ENCODE assay signal across 8 mouse cellular contexts in the genomic region with DNA sequence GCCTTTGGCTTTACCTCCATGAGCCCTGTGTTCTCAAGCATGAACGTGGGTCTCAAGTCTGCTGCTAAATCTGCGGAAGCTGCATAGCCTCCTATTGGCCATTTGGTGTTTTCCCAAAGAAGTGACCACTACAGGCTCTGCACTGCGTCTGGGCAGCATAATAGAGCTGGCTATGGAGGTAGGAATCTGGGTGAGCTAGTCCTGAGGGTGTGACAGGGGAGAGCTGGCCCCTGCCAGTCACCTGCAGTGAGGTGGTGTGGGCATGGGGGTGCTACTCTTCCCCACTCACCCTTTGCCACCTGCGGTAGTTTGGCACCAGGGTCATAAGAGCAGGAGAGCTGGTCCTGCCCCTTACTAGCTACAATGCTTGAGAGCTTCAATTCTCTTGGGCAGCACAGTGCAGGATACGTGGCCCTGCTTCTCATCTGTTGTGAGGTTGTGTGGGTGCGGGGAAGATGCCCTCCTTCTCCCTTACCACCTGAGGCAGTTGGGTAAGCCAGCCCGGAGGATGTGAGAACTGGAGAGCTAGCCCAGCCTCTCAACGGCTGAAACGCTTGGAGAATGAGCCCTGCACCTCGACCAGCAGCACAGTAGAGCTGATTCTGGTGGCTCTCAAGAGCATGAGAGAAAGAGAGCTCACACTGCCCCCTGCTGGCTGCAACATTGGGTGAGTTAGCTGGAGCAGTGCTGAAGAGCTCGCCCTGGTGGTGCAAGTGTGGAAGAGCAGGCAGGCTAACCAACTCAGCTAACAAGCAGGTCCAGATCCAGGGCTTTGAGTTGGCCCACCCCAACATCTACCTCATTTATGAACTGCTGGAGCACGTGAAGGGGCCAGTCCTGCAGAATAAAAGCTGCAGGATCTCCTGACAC. TPM values are rescaled to one million over a fixed set of nuclear protein-coding genes. Genes with fewer than 3 reads are reported as not detected.
A peak's percentile ranks its signal among the peaks of the same experiment; 100 is the strongest.
DNase-seq lines count a peak whose midpoint lies in the region; ATAC-seq lines count a peak whose summit lies in the region.

No protein-coding gene starts in this region.

- DNase-seq in 416B (ENCODE audit: low read depth): peak; percentile 90
- DNase-seq in adrenal gland, postnatal 14 days: peak; percentile 91
- peak; percentile 88 for DNase-seq in embryonic facial prominence, embryonic 10.5 days (ENCODE audit: low spot score)
- DNase-seq in heart, adult 18-20 months: peak; percentile 70 to 88
- peak; percentile 63 to 90 for DNase-seq in kidney, adult 8-10 months
- DNase-seq in limb, embryonic 11.5 days (ENCODE audit: low spot score): peak; percentile 91
- DNase-seq in monocyte, adult 2 months (ENCODE audit: low read depth in 1 of 2, low spot score in 2 of 2): peak; percentile 55 to 80
- peak; percentile 80 to 94 for DNase-seq in spleen, postnatal 4 days (ENCODE audit: low spot score in 2 of 2)

- H3K9me3 ChIP-seq in embryonic facial prominence, embryonic 10.5 days: no peaks in the 10 kb centered on the region
- H3K9me3 ChIP-seq in limb, embryonic 11.5 days (ENCODE audit: control insufficient read depth, low read length): no peaks in the 10 kb centered on the region

- H3K27ac ChIP-seq in embryonic facial prominence, embryonic 10.5 days (replicated peaks): no peak overlapping the region
- no peak overlapping the region for H3K27ac ChIP-seq in limb, embryonic 11.5 days (replicated peaks; ENCODE audit: low read depth, low read length)

- 47% methylated on average over 12 of the region's 12 CpGs for WGBS in embryonic facial prominence, embryonic 10.5 days
- 48% methylated on average over 12 of the region's 12 CpGs for WGBS in limb, embryonic 11.5 days

- no peaks in the 10 kb centered on the region for H3K36me3 ChIP-seq in embryonic facial prominence, embryonic 10.5 days (replicated peaks)
- no peaks in the 10 kb centered on the region for H3K36me3 ChIP-seq in limb, embryonic 11.5 days (ENCODE audit: control insufficient read depth, insufficient read depth, low read length)

- H3K27me3 ChIP-seq in embryonic facial prominence, embryonic 10.5 days (replicated peaks; ENCODE audit: low read depth, poor library complexity, severe bottlenecking): no peaks in the 10 kb centered on the region
- H3K27me3 ChIP-seq in limb, embryonic 11.5 days (ENCODE audit: control insufficient read depth, insufficient read depth, low read length): no peaks in the 10 kb centered on the region

- no peak overlapping the region for H3K4me3 ChIP-seq in embryonic facial prominence, embryonic 10.5 days
- H3K4me3 ChIP-seq in limb, embryonic 11.5 days (ENCODE audit: low read depth, low read length): no peak overlapping the region

- H3K9ac ChIP-seq in limb, embryonic 11.5 days (ENCODE audit: low read length): no peak overlapping the region

- ATAC-seq in limb, embryonic 11.5 days (ENCODE audit: insufficient number of reproducible peaks, low FRiP score, low TSS enrichment, low read depth): no peak; the same call in 1 of the 2 replicates

- H3K4me1 ChIP-seq in embryonic facial prominence, embryonic 10.5 days: no peaks in the 10 kb centered on the region
- H3K4me1 ChIP-seq in limb, embryonic 11.5 days (ENCODE audit: control insufficient read depth, insufficient read depth, low read length): no peaks in the 10 kb centered on the region

- H3K4me2 ChIP-seq in limb, embryonic 11.5 days (ENCODE audit: low read depth, severe bottlenecking): no peak overlapping the region

RNA-seq across cellular contexts. Expression of a gene that starts 14.3 kb away (rescaled TPM):
- 12.2 and 30.5 TPM in 2 replicates for total RNA-seq in adrenal gland, postnatal 14 days (2021)
- 0.32 TPM in 1 of 2 replicates, not detected in the other for polyA plus RNA-seq in embryonic facial prominence, embryonic 10.5 days (2016; fragmentation: Nextera tagmentation; extraction: Ambion mirVana)
- total RNA-seq in heart, adult 18-20 months (2021): under 1 TPM in 1 of 2 experiments, not detected in 1; 0.57 TPM
- polyA plus RNA-seq in limb, embryonic 11.5 days (2014; fragmentation: Nextera tagmentation; extraction: Ambion mirVana): 1.5 and 2.3 TPM in 2 replicates

RNA-seq across cellular contexts. Expression of a gene that starts 16.9 kb away (rescaled TPM):
- total RNA-seq in adrenal gland, postnatal 14 days (2021): not detected in 2 replicates
- not detected in 2 replicates for polyA plus RNA-seq in embryonic facial prominence, embryonic 10.5 days (2016; fragmentation: Nextera tagmentation; extraction: Ambion mirVana)
- total RNA-seq in heart, adult 18-20 months (2021): not detected
- polyA plus RNA-seq in limb, embryonic 11.5 days (2014; fragmentation: Nextera tagmentation; extraction: Ambion mirVana): not detected in 2 replicates

RNA-seq across cellular contexts. Expression of a gene that starts 41.0 kb away (rescaled TPM):
- total RNA-seq in adrenal gland, postnatal 14 days (2021): 11.8 and 25.3 TPM in 2 replicates
- 0.47 and 0.92 TPM in 2 replicates for polyA plus RNA-seq in embryonic facial prominence, embryonic 10.5 days (2016; fragmentation: Nextera tagmentation; extraction: Ambion mirVana)
- not detected for total RNA-seq in heart, adult 18-20 months (2021)
- polyA plus RNA-seq in limb, embryonic 11.5 days (2014; fragmentation: Nextera tagmentation; extraction: Ambion mirVana): 3.7 TPM in 2 replicates

RNA-seq across cellular contexts. Expression of a gene that starts 56.0 kb away (rescaled TPM):
- not detected in 2 replicates for total RNA-seq in adrenal gland, postnatal 14 days (2021)
- polyA plus RNA-seq in embryonic facial prominence, embryonic 10.5 days (2016; fragmentation: Nextera tagmentation; extraction: Ambion mirVana): not detected in 2 replicates
- under 1 TPM in 1 of 2 experiments, not detected in 1; 0.47 TPM for total RNA-seq in heart, adult 18-20 months (2021)
- not detected in 2 replicates for polyA plus RNA-seq in limb, embryonic 11.5 days (2014; fragmentation: Nextera tagmentation; extraction: Ambion mirVana)
